Mouse (Mus musculus): ENCODE data around the gene Tbc1d9b. TPM values are rescaled to one million over a fixed set of nuclear protein-coding genes. Genes with fewer than 3 reads are reported as not detected.

Gene Tbc1d9b
- polyA plus RNA-seq, 1 experiment: 10.9 TPM

GRCm38 (mm10) chr11:50192278-50192677, 61.1 kb downstream of the Tbc1d9b start:
- Histone ChIP-seq H3K4me1 (ENCODE audit: control insufficient read depth, insufficient read depth, low read length) (no peaks in the 10 kb centered on the region; the same call in 1 of the 2 replicates), H3K27ac (ENCODE audit: control insufficient read depth, insufficient read depth, low read depth, low read length) (no peak overlapping the region), H3K36me3 (ENCODE audit: control insufficient read depth, insufficient read depth, low read length) (no peaks in the 10 kb centered on the region; the same call in 1 of the 2 replicates), H3K27me3 (ENCODE audit: control insufficient read depth, insufficient read depth, low read length) (no peaks in the 10 kb centered on the region), H3K4me3 (ENCODE audit: control insufficient read depth, low read depth, low read length) (no peak overlapping the region)
- TF ChIP-seq POLR2A (IDR thresholded peaks at IDR 0.05; ENCODE audit: control insufficient read depth, low read depth, low read length): no peak
- no peak for TF ChIP-seq CTCF (IDR thresholded peaks at IDR 0.05; ENCODE audit: control insufficient read depth, insufficient read depth, insufficient replicate concordance, low read depth, low read length)

DNA sequence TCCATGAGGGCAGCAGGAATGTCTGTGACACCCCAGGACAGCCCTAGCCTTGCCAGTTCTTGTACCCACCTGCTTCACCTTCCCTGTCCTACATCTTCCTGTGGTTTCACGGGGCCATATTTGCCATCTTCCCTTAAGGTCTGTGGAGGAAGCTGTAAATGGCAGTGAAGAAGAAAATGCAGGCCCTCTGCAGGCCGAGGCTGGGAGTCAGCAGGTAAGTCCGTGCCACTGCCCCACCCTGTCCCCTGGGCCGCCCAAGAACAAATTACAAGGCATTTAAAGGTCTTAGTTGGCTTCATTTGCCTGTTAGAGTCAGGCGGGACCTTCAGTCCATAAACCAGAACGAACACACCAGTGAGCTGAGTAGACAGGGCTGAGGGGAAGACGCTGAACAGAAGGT, 62.9 kb downstream of the Tbc1d9b start:
- H3K27ac ChIP-seq (ENCODE audit: control insufficient read depth, insufficient read depth, low read depth, low read length): no peak overlapping the region
- no peak for TF ChIP-seq POLR2A (IDR thresholded peaks at IDR 0.05; ENCODE audit: control insufficient read depth, low read depth, low read length)
- no peak for TF ChIP-seq CTCF (IDR thresholded peaks at IDR 0.05; ENCODE audit: control insufficient read depth, insufficient read depth, insufficient replicate concordance, low read depth, low read length)
- no peaks in the 10 kb centered on the region for H3K27me3 ChIP-seq (ENCODE audit: control insufficient read depth, insufficient read depth, low read length)
- no peak overlapping the region for H3K4me3 ChIP-seq (ENCODE audit: control insufficient read depth, low read depth, low read length)
- H3K4me1 ChIP-seq (ENCODE audit: control insufficient read depth, insufficient read depth, low read length): no peaks in the 10 kb centered on the region; the same call in 1 of the 2 replicates
- no peaks in the 10 kb centered on the region; the same call in 1 of the 2 replicates for H3K36me3 ChIP-seq (ENCODE audit: control insufficient read depth, insufficient read depth, low read length)

GRCm38 (mm10) chr11:50194793-50195192, 63.6 kb downstream of the Tbc1d9b start:
- H3K4me3 ChIP-seq (ENCODE audit: control insufficient read depth, low read depth, low read length): no peak overlapping the region
- TF ChIP-seq POLR2A (IDR thresholded peaks at IDR 0.05; ENCODE audit: control insufficient read depth, low read depth, low read length) (no peak), CTCF (IDR thresholded peaks at IDR 0.05; ENCODE audit: control insufficient read depth, insufficient read depth, insufficient replicate concordance, low read depth, low read length) (no peak)
- no peak overlapping the region for H3K27ac ChIP-seq (ENCODE audit: control insufficient read depth, insufficient read depth, low read depth, low read length)
- no peaks in the 10 kb centered on the region; the same call in 1 of the 2 replicates for H3K4me1 ChIP-seq (ENCODE audit: control insufficient read depth, insufficient read depth, low read length)
- no peaks in the 10 kb centered on the region; the same call in none of the 2 replicates for H3K36me3 ChIP-seq (ENCODE audit: control insufficient read depth, insufficient read depth, low read length)
- H3K27me3 ChIP-seq (ENCODE audit: control insufficient read depth, insufficient read depth, low read length): no peaks in the 10 kb centered on the region

DNA sequence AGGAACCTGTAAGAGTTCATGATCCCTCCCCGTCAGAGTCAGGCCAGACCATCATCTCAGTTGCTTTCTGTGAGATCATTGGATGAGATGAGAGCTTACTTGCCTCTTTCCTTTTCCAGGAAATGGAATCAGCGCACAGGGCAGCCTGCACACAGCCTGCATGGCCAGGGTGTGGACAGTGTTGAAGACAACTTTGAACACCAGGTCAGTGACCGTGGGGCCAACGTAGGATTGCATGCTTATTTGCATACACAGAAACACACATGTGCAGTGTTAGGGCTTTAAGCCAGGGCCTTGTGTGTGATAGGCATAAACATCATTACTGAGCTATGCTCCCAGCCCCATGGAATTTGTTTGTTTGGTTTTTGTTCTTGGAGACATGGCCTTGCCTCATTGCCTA, 66.3 kb downstream of the Tbc1d9b start:
- Histone ChIP-seq H3K27me3 (ENCODE audit: control insufficient read depth, insufficient read depth, low read length) (no peaks in the 10 kb centered on the region), H3K36me3 (ENCODE audit: control insufficient read depth, insufficient read depth, low read length) (peaks cover 2% of the 10 kb centered on the region), H3K4me3 (ENCODE audit: control insufficient read depth, low read depth, low read length) (no peak overlapping the region), H3K27ac (ENCODE audit: control insufficient read depth, insufficient read depth, low read depth, low read length) (no peak overlapping the region), H3K4me1 (ENCODE audit: control insufficient read depth, insufficient read depth, low read length) (no peaks in the 10 kb centered on the region; the same call in 1 of the 2 replicates)
- TF ChIP-seq CTCF (IDR thresholded peaks at IDR 0.05; ENCODE audit: control insufficient read depth, insufficient read depth, insufficient replicate concordance, low read depth, low read length) (no peak), POLR2A (IDR thresholded peaks at IDR 0.05; ENCODE audit: control insufficient read depth, low read depth, low read length) (no peak)

DNA sequence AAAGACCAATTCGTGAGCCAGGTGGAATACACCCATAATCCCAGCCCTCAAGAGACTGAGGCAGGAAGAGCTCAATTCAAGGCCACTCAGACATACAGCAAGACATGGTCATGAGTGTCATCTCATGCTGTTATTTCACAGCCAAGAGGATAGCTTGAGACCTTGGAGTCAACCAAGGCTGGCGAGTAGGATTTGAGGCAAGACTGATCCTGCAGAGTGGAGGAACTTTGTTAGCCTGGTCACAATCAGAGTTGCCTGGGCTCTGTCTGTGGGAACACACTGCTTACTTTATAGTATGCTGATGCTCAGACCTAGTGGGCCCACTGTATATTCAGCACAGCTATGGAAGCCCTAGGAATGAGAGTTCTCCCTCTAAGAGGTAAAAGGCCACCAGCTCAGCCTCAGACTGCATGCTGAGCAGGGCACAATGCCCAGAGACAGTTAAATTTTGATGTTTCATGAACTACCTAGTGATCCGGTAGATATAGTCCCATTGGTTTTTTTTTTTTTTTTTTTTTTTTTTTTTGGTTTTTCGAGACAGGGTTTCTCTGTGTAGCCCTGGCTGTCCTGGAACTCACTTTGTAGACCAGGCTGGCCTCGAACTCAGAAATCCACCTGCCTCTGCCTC, 67.1 kb downstream of the Tbc1d9b start:
- Histone ChIP-seq H3K4me1 (ENCODE audit: control insufficient read depth, insufficient read depth, low read length) (no peaks in the 10 kb centered on the region; the same call in 1 of the 2 replicates), H3K36me3 (ENCODE audit: control insufficient read depth, insufficient read depth, low read length) (peaks cover 2% of the 10 kb centered on the region)
- TF ChIP-seq POLR2A (IDR thresholded peaks at IDR 0.05; ENCODE audit: control insufficient read depth, low read depth, low read length): no peak
- TF ChIP-seq CTCF (IDR thresholded peaks at IDR 0.05; ENCODE audit: control insufficient read depth, insufficient read depth, insufficient replicate concordance, low read depth, low read length): no peak

GRCm38 (mm10) chr11:50198916-50199315, 67.7 kb downstream of the Tbc1d9b start:
- H3K36me3 ChIP-seq (ENCODE audit: control insufficient read depth, insufficient read depth, low read length): peaks cover 2% of the 10 kb centered on the region
- H3K4me1 ChIP-seq (ENCODE audit: control insufficient read depth, insufficient read depth, low read length): no peaks in the 10 kb centered on the region; the same call in 1 of the 2 replicates
- H3K27me3 ChIP-seq (ENCODE audit: control insufficient read depth, insufficient read depth, low read length): no peaks in the 10 kb centered on the region
- H3K27ac ChIP-seq (ENCODE audit: control insufficient read depth, insufficient read depth, low read depth, low read length): no peak overlapping the region
- no peak overlapping the region for H3K4me3 ChIP-seq (ENCODE audit: control insufficient read depth, low read depth, low read length)
- TF ChIP-seq POLR2A (IDR thresholded peaks at IDR 0.05; ENCODE audit: control insufficient read depth, low read depth, low read length) (no peak), CTCF (IDR thresholded peaks at IDR 0.05; ENCODE audit: control insufficient read depth, insufficient read depth, insufficient replicate concordance, low read depth, low read length) (no peak)

More for the DNA sequence above, 67.1 kb downstream of the Tbc1d9b start:
- no peaks in the 10 kb centered on the region for H3K27me3 ChIP-seq (ENCODE audit: control insufficient read depth, insufficient read depth, low read length)
- no peak overlapping the region for H3K27ac ChIP-seq (ENCODE audit: control insufficient read depth, insufficient read depth, low read depth, low read length)
- H3K4me3 ChIP-seq (ENCODE audit: control insufficient read depth, low read depth, low read length): no peak overlapping the region

- no peaks in the 10 kb centered on the region for H3K4me1 ChIP-seq (ENCODE audit: control insufficient read depth, insufficient read depth, low read length)
- no peaks in the 10 kb centered on the region for H3K27me3 ChIP-seq (ENCODE audit: control insufficient read depth, insufficient read depth, low read length)
- H3K36me3 ChIP-seq (ENCODE audit: control insufficient read depth, insufficient read depth, low read length): peaks cover 2% of the 10 kb centered on the region
- TF ChIP-seq CTCF (IDR thresholded peaks at IDR 0.05; ENCODE audit: control insufficient read depth, insufficient read depth, insufficient replicate concordance, low read depth, low read length) (no peak), POLR2A (IDR thresholded peaks at IDR 0.05; ENCODE audit: control insufficient read depth, low read depth, low read length) (no peak)
- H3K4me3 ChIP-seq (ENCODE audit: control insufficient read depth, low read depth, low read length): no peak overlapping the region
- H3K27ac ChIP-seq (ENCODE audit: control insufficient read depth, insufficient read depth, low read depth, low read length): no peak overlapping the region
Observed at GRCm38 (mm10) chr11:50200613-50201012, 69.4 kb downstream of the Tbc1d9b start.
